Mouse (Mus musculus) heart, adult 2 months (tissue): ENCODE measurements at regions not wholly inside any gene's neighbourhood (a gene's known extent, or its start where the extent isn't known, plus 50 kb on each side); places are given as distances from the start of the nearest gene placed in this dataset.

Experiments used
- CTCF ChIP-seq: fragments of 200-600 bp; IDR thresholded peaks from 2 replicates; pipeline ENCODE4 v1.8.1; 2022; ENCODE audit warnings: antibody characterized with exemption, mild to moderate bottlenecking, moderate library complexity
- EP300 ChIP-seq: fragments of 200-500 bp; IDR thresholded peaks from 2 replicates; pipeline ENCODE4 v1.6.1; 2011; ENCODE audit warnings: low read depth, low read length, control low read depth; ENCODE audit not compliant: insufficient read depth

GRCm38 (mm10) chr13:59266854-59267253 is 318.2 kb downstream of the Agtpbp1 start:
- TF ChIP-seq EP300 (no peak), CTCF (no peak)
